Mouse (Mus musculus) liver, adult 2 months (tissue): ENCODE measurements around the gene Olfr316.

Experiments used
- CTCF ChIP-seq: fragments of 200-500 bp; IDR thresholded peaks from 2 replicates; pipeline ENCODE4 v1.5.1; 2011; ENCODE audit warnings: low read depth, low read length, control low read depth
- POLR2A ChIP-seq: fragments of 200-500 bp; IDR thresholded peaks from 2 replicates; pipeline ENCODE4 v1.6.1; 2011; ENCODE audit warnings: low read length, control low read depth; ENCODE audit not compliant: insufficient read depth; ENCODE audit errors: extremely low read depth

DNA sequence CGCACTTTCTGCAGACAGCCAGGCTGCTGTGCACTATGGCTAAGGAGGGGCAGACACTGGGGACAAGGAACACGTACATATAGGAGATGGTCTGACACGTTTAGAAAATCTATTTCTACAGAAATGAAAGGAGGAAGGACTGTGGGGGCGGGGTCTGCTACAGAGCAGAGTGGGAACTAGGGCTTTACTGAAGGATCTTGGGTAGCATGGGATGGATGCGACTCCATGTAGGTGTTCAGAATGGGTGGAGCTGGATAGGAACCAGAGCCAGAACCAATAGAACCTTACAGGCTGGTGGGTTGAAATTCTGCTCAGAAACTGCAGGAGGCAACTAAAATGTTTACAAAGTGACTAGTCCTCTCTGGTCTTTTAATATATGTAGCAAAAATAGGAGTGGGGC, 47.2 kb downstream of the Olfr316 start:
- TF ChIP-seq POLR2A (no peak), CTCF (no peak)
